Mouse (Mus musculus): ENCODE data around the gene Lrrc39. TPM values are rescaled to one million over a fixed set of nuclear protein-coding genes. Genes with fewer than 3 reads are reported as not detected.
A peak's percentile ranks its signal among the peaks of the same experiment; 100 is the strongest.

Gene Lrrc39
- polyA plus RNA-seq (2015; fragmentation: Nextera tagmentation; extraction: Ambion mirVana), result 5.2 and 5.4 TPM in 2 replicates

DNA sequence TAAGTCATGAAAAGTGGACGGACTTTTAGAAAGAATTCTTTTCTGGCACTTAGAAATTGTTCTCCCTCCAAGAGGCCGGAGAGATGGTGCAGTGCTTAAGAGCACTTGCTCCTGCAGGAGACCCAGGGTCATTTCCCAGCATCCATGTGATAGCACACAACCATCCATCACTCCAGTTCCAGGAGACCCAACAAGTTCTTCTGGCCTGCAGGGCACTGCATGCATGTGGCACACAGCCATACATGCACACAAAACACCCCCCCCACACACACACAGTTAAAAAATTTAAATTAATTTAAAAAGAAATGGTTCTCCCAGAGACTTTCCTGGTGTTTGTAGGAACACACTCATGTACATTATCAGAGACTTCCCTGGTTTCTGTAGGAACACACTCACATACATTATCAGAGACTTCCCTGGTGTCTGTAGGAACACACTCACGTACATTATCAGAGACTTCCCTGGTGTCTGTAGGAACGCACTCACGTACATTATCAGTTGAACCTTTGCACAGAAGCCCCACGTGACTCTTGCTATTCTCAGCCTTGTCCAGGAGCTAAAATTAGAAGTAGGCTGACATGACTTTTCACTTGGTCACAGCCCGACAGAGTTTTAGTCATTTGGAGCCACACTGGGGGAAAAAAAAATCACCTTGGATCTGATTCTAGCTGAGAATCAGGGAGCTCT, at the start of gene Lrrc39:
Gene Lrrc39 (plus strand): TSS at position 566 of the 687 bp plus-strand sequence.
- Histone ChIP-seq H3K4me3 (ENCODE audit: low read depth, low read length) (peak within 1 kb of the TSS; percentile 35), H3K4me1 (replicated peaks; ENCODE audit: control insufficient read depth, insufficient read depth, low read length) (no peaks in the 10 kb centered on the region), H3K9me3 (ENCODE audit: control insufficient read depth) (no peaks in the 10 kb centered on the region), H3K27ac (ENCODE audit: low read depth, low read length) (peak within 1 kb of the TSS; percentile 63), H3K27me3 (replicated peaks; ENCODE audit: control insufficient read depth, insufficient read depth, low read length) (no peaks in the 10 kb centered on the region), H3K9ac (ENCODE audit: low read depth, low read length) (no peak within 1 kb of the TSS), H3K36me3 (ENCODE audit: control insufficient read depth, insufficient read depth) (no peaks in the 10 kb centered on the region), H3K4me2 (replicated peaks; ENCODE audit: low read depth) (peak within 1 kb of the TSS; percentile 57)
- ATAC-seq, result peak; percentile 91
- WGBS, result 31% methylated on average over 7 of the region's 7 CpGs
- TF ChIP-seq CTCF (IDR thresholded peaks at IDR 0.05; ENCODE audit: low read depth), result no peak

DNA sequence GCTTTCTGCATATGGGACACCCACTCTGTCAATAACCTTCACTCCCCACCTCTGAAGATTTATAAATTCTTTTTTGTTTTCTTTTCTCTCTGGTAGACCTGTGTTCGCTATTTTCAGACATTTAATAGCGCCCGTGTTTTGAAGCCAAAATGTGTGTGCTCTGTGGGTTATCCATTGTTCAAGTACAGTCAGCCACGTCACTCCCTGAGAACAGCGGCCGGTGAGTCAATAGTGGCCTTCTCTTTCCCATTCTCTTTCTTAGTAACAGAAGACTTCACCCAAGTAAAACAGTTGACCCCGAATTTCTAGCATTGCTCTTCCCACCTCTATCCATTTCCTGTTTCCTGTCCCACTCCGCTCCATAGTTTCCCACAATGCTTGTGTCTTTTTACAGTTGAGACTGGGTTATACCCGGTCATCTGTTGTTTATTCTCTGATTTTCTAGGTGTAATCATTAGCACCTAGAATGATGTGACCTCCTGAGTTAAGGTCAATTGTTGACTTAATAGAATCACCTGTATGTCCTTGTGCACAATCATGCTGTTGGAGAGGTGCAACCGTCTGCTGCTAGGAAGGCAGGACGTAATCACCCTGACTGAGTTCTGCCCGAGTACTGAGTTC, 42.5 kb upstream of the Lrrc39 start:
- ATAC-seq, result no peak
- Histone ChIP-seq H3K27me3 (replicated peaks; ENCODE audit: control insufficient read depth, insufficient read depth, low read length) (no peaks in the 10 kb centered on the region), H3K36me3 (ENCODE audit: control insufficient read depth, insufficient read depth) (no peaks in the 10 kb centered on the region), H3K4me3 (ENCODE audit: low read depth, low read length) (no peak overlapping the region), H3K4me2 (replicated peaks; ENCODE audit: low read depth) (no peak overlapping the region), H3K27ac (ENCODE audit: low read depth, low read length) (no peak overlapping the region), H3K9me3 (ENCODE audit: control insufficient read depth) (no peaks in the 10 kb centered on the region), H3K9ac (ENCODE audit: low read depth, low read length) (no peak overlapping the region), H3K4me1 (replicated peaks; ENCODE audit: control insufficient read depth, insufficient read depth, low read length) (no peaks in the 10 kb centered on the region)
- TF ChIP-seq CTCF (IDR thresholded peaks at IDR 0.05; ENCODE audit: low read depth), result no peak
- 85% methylated on average over 12 of the region's 12 CpGs for WGBS

DNA sequence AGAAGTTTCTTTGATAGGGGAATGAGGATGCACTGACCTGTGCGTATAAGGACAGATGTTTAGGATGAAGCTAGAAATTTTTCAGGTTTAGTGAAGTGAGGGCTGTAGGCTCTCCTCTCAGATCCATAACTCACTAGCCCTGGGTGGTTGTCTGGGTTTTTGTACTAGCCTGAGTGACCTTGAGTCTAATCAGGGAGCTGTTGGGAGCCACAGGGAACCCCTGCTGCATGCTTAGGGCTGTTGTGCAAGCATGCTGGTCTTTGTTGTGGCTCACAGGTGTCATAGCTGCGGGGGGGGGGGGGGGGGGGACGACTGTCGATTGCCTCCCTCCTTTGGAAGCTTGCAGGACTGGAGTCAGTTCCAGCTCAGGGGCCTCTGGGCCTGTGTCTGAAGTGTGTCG, 33.0 kb upstream of the Lrrc39 start:
- Histone ChIP-seq H3K36me3 (ENCODE audit: control insufficient read depth, insufficient read depth) (peaks cover 18% of the 10 kb centered on the region; the same call in 1 of the 2 replicates), H3K4me2 (replicated peaks; ENCODE audit: low read depth) (no peak overlapping the region), H3K4me3 (ENCODE audit: low read depth, low read length) (no peak overlapping the region), H3K9me3 (ENCODE audit: control insufficient read depth) (no peaks in the 10 kb centered on the region), H3K4me1 (replicated peaks; ENCODE audit: control insufficient read depth, insufficient read depth, low read length) (no peaks in the 10 kb centered on the region), H3K9ac (ENCODE audit: low read depth, low read length) (no peak overlapping the region), H3K27ac (ENCODE audit: low read depth, low read length) (no peak overlapping the region), H3K27me3 (replicated peaks; ENCODE audit: control insufficient read depth, insufficient read depth, low read length) (no peaks in the 10 kb centered on the region)
- ATAC-seq, result no peak
- no peak for TF ChIP-seq CTCF (IDR thresholded peaks at IDR 0.05; ENCODE audit: low read depth)
- 47% methylated on average over 4 of the region's 5 CpGs for WGBS

DNA sequence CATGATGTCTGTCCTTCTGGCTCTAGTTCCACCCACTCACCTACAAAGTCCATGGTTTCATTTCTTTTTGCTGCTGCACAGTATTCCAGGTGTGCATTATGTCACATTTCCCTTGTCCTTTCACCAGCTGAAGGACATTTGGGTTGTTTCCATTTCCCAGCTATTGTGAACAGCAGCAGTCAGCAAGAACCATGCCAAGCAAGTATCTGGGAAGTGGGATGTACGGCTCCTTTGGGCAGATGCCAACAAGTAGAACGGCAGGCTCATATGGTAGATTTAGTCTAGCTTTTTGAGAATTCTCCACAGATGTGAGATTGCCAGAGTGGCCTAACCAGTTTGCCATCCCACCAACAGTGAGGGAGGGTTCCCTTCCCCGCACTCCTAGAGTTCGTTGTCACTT, 31.9 kb upstream of the Lrrc39 start:
- H3K36me3 ChIP-seq (ENCODE audit: control insufficient read depth, insufficient read depth), result peaks cover 28% of the 10 kb centered on the region; the same call in 1 of the 2 replicates
- H3K4me2 ChIP-seq (replicated peaks; ENCODE audit: low read depth), result no peak overlapping the region
- no peak for TF ChIP-seq CTCF (IDR thresholded peaks at IDR 0.05; ENCODE audit: low read depth)
- WGBS, result 81% methylated on average over 4 of the region's 4 CpGs
- H3K27me3 ChIP-seq (replicated peaks; ENCODE audit: control insufficient read depth, insufficient read depth, low read length), result no peaks in the 10 kb centered on the region
- H3K9ac ChIP-seq (ENCODE audit: low read depth, low read length), result no peak overlapping the region
- no peaks in the 10 kb centered on the region for H3K9me3 ChIP-seq (ENCODE audit: control insufficient read depth)
- no peaks in the 10 kb centered on the region for H3K4me1 ChIP-seq (replicated peaks; ENCODE audit: control insufficient read depth, insufficient read depth, low read length)
- H3K4me3 ChIP-seq (ENCODE audit: low read depth, low read length), result no peak overlapping the region
- no peak overlapping the region for H3K27ac ChIP-seq (ENCODE audit: low read depth, low read length)
- ATAC-seq, result no peak

DNA sequence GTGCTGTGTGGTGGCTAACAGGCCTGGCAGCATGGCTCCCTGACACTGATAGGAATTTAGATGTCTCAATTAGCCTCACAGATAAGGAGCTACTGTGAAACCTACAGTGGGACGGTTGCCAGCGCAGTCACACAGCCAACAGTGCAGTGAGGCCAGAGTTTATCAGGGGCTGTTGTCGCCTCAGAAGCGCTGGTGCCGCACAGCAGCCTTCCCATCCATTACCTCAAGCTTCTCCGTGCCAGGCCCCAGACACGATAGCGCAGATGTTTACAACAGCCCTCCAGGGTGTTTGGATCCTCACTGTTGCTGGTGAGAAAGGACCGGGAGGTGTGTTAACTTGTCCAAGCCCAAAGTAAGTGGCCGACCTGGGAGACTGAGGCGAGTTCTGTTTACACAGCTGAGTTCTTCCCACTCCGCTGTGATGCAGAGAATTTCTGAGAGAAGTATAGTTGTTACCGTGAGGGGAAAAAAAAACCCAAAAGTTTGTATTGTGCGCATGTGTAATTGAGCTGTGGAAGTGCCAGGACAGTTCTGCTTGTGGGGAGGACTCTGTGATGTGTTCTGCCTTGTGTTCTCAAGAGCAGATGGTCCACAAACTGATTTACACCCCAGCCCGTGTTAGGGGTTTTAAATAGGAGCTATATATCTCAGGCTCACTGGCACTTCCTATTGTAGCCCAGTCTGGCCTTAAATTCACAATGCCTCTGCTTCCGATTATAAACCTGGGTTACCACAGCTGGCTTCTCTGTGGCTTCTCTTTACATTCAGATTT, 26.2 kb upstream of the Lrrc39 start:
- H3K27me3 ChIP-seq (replicated peaks; ENCODE audit: control insufficient read depth, insufficient read depth, low read length), result no peaks in the 10 kb centered on the region
- WGBS, result 47% methylated on average over 16 of the region's 16 CpGs
- no peak overlapping the region for H3K27ac ChIP-seq (ENCODE audit: low read depth, low read length)
- H3K36me3 ChIP-seq (ENCODE audit: control insufficient read depth, insufficient read depth), result peaks cover 52% of the 10 kb centered on the region
- no peak for ATAC-seq
- H3K4me3 ChIP-seq (ENCODE audit: low read depth, low read length), result no peak overlapping the region
- H3K9me3 ChIP-seq (ENCODE audit: control insufficient read depth), result no peaks in the 10 kb centered on the region
- TF ChIP-seq CTCF (IDR thresholded peaks at IDR 0.05; ENCODE audit: low read depth), result no peak
- H3K4me1 ChIP-seq (replicated peaks; ENCODE audit: control insufficient read depth, insufficient read depth, low read length), result no peaks in the 10 kb centered on the region
- H3K4me2 ChIP-seq (replicated peaks; ENCODE audit: low read depth), result no peak overlapping the region
- no peak overlapping the region for H3K9ac ChIP-seq (ENCODE audit: low read depth, low read length)

DNA sequence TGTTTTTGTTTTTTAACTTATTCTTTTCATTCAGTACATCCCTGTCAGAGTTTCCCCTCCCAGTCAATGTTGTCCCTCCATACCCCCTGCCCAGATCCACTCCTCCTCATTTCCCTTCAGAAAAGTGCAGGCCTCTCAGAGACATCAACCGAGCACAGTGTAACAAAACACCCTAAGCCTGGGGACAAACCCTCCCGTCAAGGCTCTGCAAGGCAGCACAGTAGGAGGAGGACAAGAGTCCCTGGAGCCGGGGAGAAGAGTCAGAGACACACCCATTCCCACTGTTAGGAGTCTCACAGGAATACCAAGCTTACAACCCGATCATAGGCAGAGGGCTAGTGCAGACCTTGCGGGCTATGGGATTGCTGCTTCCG, 25.6 kb upstream of the Lrrc39 start:
- 67% methylated on average over 6 of the region's 6 CpGs for WGBS
- no peak overlapping the region for H3K4me2 ChIP-seq (replicated peaks; ENCODE audit: low read depth)
- no peak overlapping the region for H3K27ac ChIP-seq (ENCODE audit: low read depth, low read length)
- no peaks in the 10 kb centered on the region for H3K4me1 ChIP-seq (replicated peaks; ENCODE audit: control insufficient read depth, insufficient read depth, low read length)
- peaks cover 54% of the 10 kb centered on the region for H3K36me3 ChIP-seq (ENCODE audit: control insufficient read depth, insufficient read depth)
- ATAC-seq, result no peak
- H3K27me3 ChIP-seq (replicated peaks; ENCODE audit: control insufficient read depth, insufficient read depth, low read length), result no peaks in the 10 kb centered on the region
- H3K9me3 ChIP-seq (ENCODE audit: control insufficient read depth), result no peaks in the 10 kb centered on the region
- H3K9ac ChIP-seq (ENCODE audit: low read depth, low read length), result no peak overlapping the region
- TF ChIP-seq CTCF (IDR thresholded peaks at IDR 0.05; ENCODE audit: low read depth), result no peak
- no peak overlapping the region for H3K4me3 ChIP-seq (ENCODE audit: low read depth, low read length)
